Mouse (Mus musculus) erythroblast, embryonic 14.5 days (primary cell): ENCODE measurements around the gene Adgrf3.

ENCODE experiments used
- GATA1 ChIP-seq: IDR thresholded peaks from 2 replicates; pipeline ENCODE4 v1.6.1; 2012; ENCODE audit warnings: low read length, inconsistent platforms, mixed read lengths
- TAL1 ChIP-seq: IDR thresholded peaks from 3 replicates; pipeline ENCODE4 v1.6.1; 2012; ENCODE audit warnings: low read length, inconsistent platforms, mixed read lengths

- no peak for TF ChIP-seq GATA1
- no peak for TF ChIP-seq TAL1
Observed at GRCm38 (mm10) chr5:30233979-30234378, 28.5 kb upstream of the Adgrf3 start.
